Mouse (Mus musculus) testis, adult 2 months (tissue): ENCODE measurements around the gene Elmo1.

Source experiments
- CTCF ChIP-seq: fragments of 200-500 bp; IDR thresholded peaks from 2 replicates; pipeline ENCODE4 v1.5.1; 2012; ENCODE audit warnings: low read depth, mild to moderate bottlenecking, inconsistent platforms, low read length, moderate library complexity; ENCODE audit not compliant: control insufficient read depth, insufficient read depth, insufficient replicate concordance
- POLR2A ChIP-seq: fragments of 200-500 bp; IDR thresholded peaks from 2 replicates; pipeline ENCODE4 v1.6.1; 2012; ENCODE audit warnings: low read depth, mild to moderate bottlenecking, inconsistent platforms, low read length, moderate library complexity; ENCODE audit not compliant: control insufficient read depth

GRCm38 (mm10) chr13:20127553-20127952 lies 37.2 kb downstream of the Elmo1 start:
- TF ChIP-seq POLR2A (no peak), CTCF (no peak)
